Mouse (Mus musculus): ENCODE measurements around the gene Zranb1.

Gene Zranb1

GRCm38 (mm10) chr7:132999061-132999460 is 68.1 kb downstream of the Zranb1 start:
- DNase-seq (ENCODE audit: low read depth, low spot score), result no peak

GRCm38 (mm10) chr7:133001388-133001787 is 70.4 kb downstream of the Zranb1 start:
- no peak for DNase-seq (ENCODE audit: low read depth, low spot score)

- no peak for DNase-seq (ENCODE audit: low read depth, low spot score)
These were observed 71.3 kb downstream of the Zranb1 start for GRCm38 (mm10) chr7:133002271-133002670.

- DNase-seq (ENCODE audit: low read depth, low spot score), result no peak
These were observed 72.5 kb downstream of the Zranb1 start for GRCm38 (mm10) chr7:133003421-133003820.

GRCm38 (mm10) chr7:133005772-133006171 is 74.8 kb downstream of the Zranb1 start:
- DNase-seq (ENCODE audit: low read depth, low spot score), result no peak

GRCm38 (mm10) chr7:133007343-133007742 is 76.4 kb downstream of the Zranb1 start:
- no peak for DNase-seq (ENCODE audit: low read depth, low spot score)

GRCm38 (mm10) chr7:133008663-133009062 is 77.7 kb downstream of the Zranb1 start:
- DNase-seq (ENCODE audit: low read depth, low spot score), result no peak

GRCm38 (mm10) chr7:133009676-133010075 is 78.7 kb downstream of the Zranb1 start:
- DNase-seq (ENCODE audit: low read depth, low spot score), result no peak

GRCm38 (mm10) chr7:133010477-133010876 is 79.5 kb downstream of the Zranb1 start:
- no peak for DNase-seq (ENCODE audit: low read depth, low spot score)

GRCm38 (mm10) chr7:133011191-133011590 is 80.2 kb downstream of the Zranb1 start:
- no peak for DNase-seq (ENCODE audit: low read depth, low spot score)

GRCm38 (mm10) chr7:133011611-133012010 is 80.7 kb downstream of the Zranb1 start:
- no peak for DNase-seq (ENCODE audit: low read depth, low spot score)

GRCm38 (mm10) chr7:133012637-133013366 is 81.9 kb downstream of the Zranb1 start:
- DNase-seq (ENCODE audit: low read depth, low spot score), result no peak

- DNase-seq (ENCODE audit: low read depth, low spot score), result no peak
These were observed 83.0 kb downstream of the Zranb1 start for GRCm38 (mm10) chr7:133013923-133014322.

- DNase-seq (ENCODE audit: low read depth, low spot score), result no peak
These were observed 83.7 kb downstream of the Zranb1 start for GRCm38 (mm10) chr7:133014631-133015030.

- DNase-seq (ENCODE audit: low read depth, low spot score), result no peak
These were observed 84.6 kb downstream of the Zranb1 start for GRCm38 (mm10) chr7:133015416-133016070.

- no peak for DNase-seq (ENCODE audit: low read depth, low spot score)
These were observed 88.0 kb downstream of the Zranb1 start for GRCm38 (mm10) chr7:133018961-133019360.

GRCm38 (mm10) chr7:133019481-133020020 is 88.6 kb downstream of the Zranb1 start:
- DNase-seq (ENCODE audit: low read depth, low spot score), result no peak

- no peak for DNase-seq (ENCODE audit: low read depth, low spot score)
These were observed 93.8 kb downstream of the Zranb1 start for GRCm38 (mm10) chr7:133024694-133025093.

GRCm38 (mm10) chr7:133027930-133028329 is 97.0 kb downstream of the Zranb1 start:
- no peak for DNase-seq (ENCODE audit: low read depth, low spot score)

- DNase-seq (ENCODE audit: low read depth, low spot score), result no peak
These were observed 98.1 kb downstream of the Zranb1 start for GRCm38 (mm10) chr7:133029004-133029403.

GRCm38 (mm10) chr7:133029496-133030047 is 98.6 kb downstream of the Zranb1 start:
- no peak for DNase-seq (ENCODE audit: low read depth, low spot score)

GRCm38 (mm10) chr7:133032589-133033203 is 101.8 kb downstream of the Zranb1 start:
- DNase-seq (ENCODE audit: low read depth, low spot score), result no peak
